Comparison of ENCODE assay signal across 27 mouse cellular contexts in the genomic region with DNA sequence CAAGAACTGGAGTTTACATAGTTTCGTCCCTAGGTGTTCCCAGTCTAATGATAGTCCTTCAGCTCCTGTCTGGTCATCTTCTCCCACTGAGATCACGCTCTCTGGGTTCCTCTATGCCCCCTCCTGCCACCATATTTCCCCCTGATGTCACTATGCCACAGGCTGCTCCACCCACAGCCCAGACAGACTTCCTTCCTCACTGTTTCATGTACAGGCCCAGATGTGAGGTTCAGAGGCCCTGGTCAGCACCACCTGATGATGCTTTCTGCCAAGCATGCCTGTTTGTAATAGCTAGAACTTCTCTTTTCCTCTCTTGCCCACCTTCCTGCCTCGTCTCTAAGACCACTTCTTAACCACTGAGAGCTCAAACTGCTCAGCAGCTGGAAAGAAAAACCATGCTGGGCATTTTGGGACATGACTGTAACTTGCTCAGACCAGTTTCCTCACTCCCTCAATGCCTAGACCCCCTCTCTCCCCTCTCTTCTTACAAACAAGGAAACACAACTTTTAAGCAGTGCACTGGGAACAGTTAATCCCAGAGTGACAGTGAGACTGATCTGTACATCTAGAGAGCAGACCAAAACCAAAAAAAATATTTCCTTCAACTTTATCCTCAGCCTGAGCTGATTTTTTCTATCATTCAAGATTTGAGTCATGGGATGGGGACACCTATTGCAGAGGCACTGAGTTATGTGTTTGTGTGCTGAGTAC.
DNase-seq lines count a peak whose midpoint lies in the region; ATAC-seq lines count a peak whose summit lies in the region.
"Had no signal": no experiment of that assay in that cellular context is flagged by ENCODE, and none has a peak within 500 bp of the region (broad histone marks: within the 10 kb centered on the region; RNA-seq: fewer than 3 reads in every experiment).

No protein-coding gene starts in this region.

- no peak overlapping the region for H3K4me3 ChIP-seq in embryonic facial prominence, embryonic 13.5 days
- no peak overlapping the region for H3K4me3 ChIP-seq in embryonic facial prominence, embryonic 10.5 days
- H3K4me3 ChIP-seq: erythroblast, embryonic 14.5 days; forebrain, embryonic 12.5 days; forebrain, embryonic 15.5 days; heart, embryonic 10.5 days; heart, embryonic 13.5 days; hindbrain, embryonic 10.5 days; hindbrain, embryonic 13.5 days; intestine, embryonic 15.5 days had no signal

- H3K9me3 ChIP-seq in embryonic facial prominence, embryonic 13.5 days, result no peaks in the 10 kb centered on the region
- H3K9me3 ChIP-seq in embryonic facial prominence, embryonic 10.5 days, result no peaks in the 10 kb centered on the region
- H3K9me3 ChIP-seq: forebrain, embryonic 12.5 days; forebrain, embryonic 15.5 days; G1E; heart, embryonic 10.5 days; heart, embryonic 13.5 days; hindbrain, embryonic 10.5 days; hindbrain, embryonic 13.5 days; intestine, embryonic 15.5 days had no signal

- 73% methylated on average over 3 of the region's 3 CpGs for WGBS in embryonic facial prominence, embryonic 13.5 days
- WGBS in embryonic facial prominence, embryonic 10.5 days, result 80% methylated on average over 3 of the region's 3 CpGs

- H3K9ac ChIP-seq in embryonic facial prominence, embryonic 13.5 days, result no peak overlapping the region
- H3K9ac ChIP-seq: forebrain, embryonic 12.5 days; forebrain, embryonic 15.5 days; heart, embryonic 13.5 days; hindbrain, embryonic 13.5 days; intestine, embryonic 15.5 days had no signal

- no peaks in the 10 kb centered on the region for H3K27me3 ChIP-seq in embryonic facial prominence, embryonic 13.5 days
- no peaks in the 10 kb centered on the region for H3K27me3 ChIP-seq in embryonic facial prominence, embryonic 10.5 days (replicated peaks; ENCODE audit: low read depth, poor library complexity, severe bottlenecking)
- H3K27me3 ChIP-seq: forebrain, embryonic 12.5 days; forebrain, embryonic 15.5 days; heart, embryonic 13.5 days; hindbrain, embryonic 13.5 days; intestine, embryonic 15.5 days; Patski had no signal

- peak overlapping the region; percentile 63 for H3K27ac ChIP-seq in embryonic facial prominence, embryonic 13.5 days
- H3K27ac ChIP-seq in embryonic facial prominence, embryonic 10.5 days (replicated peaks), result no peak overlapping the region
- H3K27ac ChIP-seq: forebrain, embryonic 12.5 days; forebrain, embryonic 15.5 days; heart, embryonic 10.5 days; heart, embryonic 13.5 days; hindbrain, embryonic 10.5 days; hindbrain, embryonic 13.5 days; intestine, embryonic 15.5 days had no signal

- H3K4me1 ChIP-seq in embryonic facial prominence, embryonic 13.5 days, result peaks cover 17% of the 10 kb centered on the region; the same call in 1 of the 2 replicates
- H3K4me1 ChIP-seq in embryonic facial prominence, embryonic 10.5 days, result peaks cover 11% of the 10 kb centered on the region
- H3K4me1 ChIP-seq: intestine, embryonic 15.5 days had no signal

- H3K4me2 ChIP-seq in embryonic facial prominence, embryonic 13.5 days, result no peak overlapping the region
- H3K4me2 ChIP-seq: forebrain, embryonic 12.5 days; forebrain, embryonic 15.5 days; heart, embryonic 13.5 days; hindbrain, embryonic 13.5 days; intestine, embryonic 15.5 days had no signal

- H3K36me3 ChIP-seq in embryonic facial prominence, embryonic 13.5 days, result no peaks in the 10 kb centered on the region
- H3K36me3 ChIP-seq in embryonic facial prominence, embryonic 10.5 days (replicated peaks), result no peaks in the 10 kb centered on the region
- H3K36me3 ChIP-seq: forebrain, embryonic 12.5 days; forebrain, embryonic 15.5 days; G1E; heart, embryonic 10.5 days; heart, embryonic 13.5 days; hindbrain, embryonic 10.5 days; hindbrain, embryonic 13.5 days; intestine, embryonic 15.5 days had no signal

- no peak for DNase-seq in embryonic facial prominence, embryonic 10.5 days (ENCODE audit: low spot score)
- DNase-seq in ovary, postnatal 14 days (ENCODE audit: low spot score), result no peak
- DNase-seq in heart, adult 9 months (ENCODE audit: low spot score in 2 of 2), result no peak
- no peak for DNase-seq in ovary, adult 18-20 months (ENCODE audit: low spot score)
- no peak for DNase-seq in gastrocnemius, postnatal 10 days
- DNase-seq: adrenal gland, postnatal 10 days; adrenal gland, postnatal 36 days; cerebellum, adult 18-20 months; cerebellum, adult 9-10 months; cerebellum, postnatal 14 days; gastrocnemius, postnatal 14 days; heart, adult 18-20 months; heart, postnatal 14 days had no signal

- ATAC-seq in embryonic facial prominence, embryonic 13.5 days (ENCODE audit: insufficient number of reproducible peaks, insufficient read depth, low FRiP score, low TSS enrichment, low read depth), result no peak
- peak; percentile 58 for ATAC-seq in granulocyte monocyte progenitor cell, adult 5-6 weeks (replicated peaks; ENCODE audit: poor library complexity, severe bottlenecking)
- ATAC-seq in megakaryocyte progenitor cell, adult 5-6 weeks (replicated peaks; ENCODE audit: poor library complexity), result peak; percentile 74
- ATAC-seq: forebrain, embryonic 15.5 days; hindbrain, embryonic 16.5 days; intestine, embryonic 15.5 days; Patski had no signal
